Mouse (Mus musculus) CH12.LX (cell line): Measurements from ENCODE around the gene Rfx4.

Experiments
- BHLHE40 ChIP-seq: IDR thresholded peaks from 2 replicates; pipeline ENCODE4 v1.6.1; 2011; ENCODE audit warnings: mild to moderate bottlenecking, low read depth, low read length, improper control_type of control experiment
- CHD1 ChIP-seq: IDR thresholded peaks from 2 replicates; pipeline ENCODE4 v1.6.1; 2012; ENCODE audit warnings: low read depth, low read length, improper control_type of control experiment, inconsistent platforms
- CTCF ChIP-seq, 2 experiments: IDR thresholded peaks in 1 of 2; conservative IDR thresholded peaks in 1 of 2; 2 replicates each; pipeline ENCODE4 v1.5.1; 2011 to 2012; ENCODE audit warnings: low read depth in 2 of 2, low read length in 2 of 2, improper control_type of control experiment in 1 of 2, inconsistent platforms in 1 of 2, mild to moderate bottlenecking in 1 of 2, moderate library complexity in 1 of 2
- IRF4 ChIP-seq: IDR thresholded peaks from 2 replicates; pipeline ENCODE4 v1.6.1; 2014; ENCODE audit warnings: low read depth, mild to moderate bottlenecking, inconsistent platforms, low read length, improper control_type of control experiment
- POLR2A ChIP-seq: IDR thresholded peaks from 2 replicates; pipeline ENCODE4 v1.6.1; 2011; ENCODE audit warnings: low read depth, mild to moderate bottlenecking, improper control_type of control experiment, low read length
- USF1 ChIP-seq: IDR thresholded peaks from 2 replicates; pipeline ENCODE4 v1.6.1; 2014; ENCODE audit warnings: low read depth, mild to moderate bottlenecking, inconsistent platforms, low read length, improper control_type of control experiment
- ZMIZ1 ChIP-seq: IDR thresholded peaks from 2 replicates; pipeline ENCODE4 v1.6.1; 2012; ENCODE audit warnings: low read depth, mild to moderate bottlenecking, inconsistent platforms, low read length, improper control_type of control experiment
- ZNF384 ChIP-seq: IDR thresholded peaks from 2 replicates; pipeline ENCODE4 v1.6.1; 2012; ENCODE audit warnings: low read depth, low read length, improper control_type of control experiment, inconsistent platforms

DNA sequence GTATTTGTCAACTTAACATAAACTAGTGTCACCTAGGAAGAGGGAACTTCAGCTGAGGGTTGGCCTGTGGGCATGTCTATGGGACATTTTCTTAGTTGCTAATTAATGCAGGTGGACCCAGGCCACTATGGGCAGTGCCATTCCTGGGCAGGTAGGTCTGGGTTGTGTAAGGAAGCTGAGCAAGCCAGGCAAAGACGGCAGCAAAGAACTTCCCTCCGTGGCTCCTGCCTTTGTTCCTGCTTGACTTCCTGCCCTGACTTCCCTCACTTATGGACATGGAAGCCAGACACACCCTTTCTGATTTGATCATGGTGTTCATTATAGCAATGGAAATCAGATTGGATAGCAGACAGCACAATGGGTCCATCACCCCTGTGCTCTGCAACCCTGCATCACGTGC lies 49.7 kb downstream of the Rfx4 start:
- no peak for TF ChIP-seq POLR2A
- no peak for TF ChIP-seq USF1
- no peak for TF ChIP-seq CTCF (conservative IDR thresholded peaks at IDR 0.05 in 1 of 2, IDR thresholded peaks at IDR 0.05 in 1 of 2; ENCODE audit: low read depth in 2 of 2, low read length in 2 of 2)
- no peak for TF ChIP-seq IRF4
- no peak for TF ChIP-seq CHD1
- TF ChIP-seq ZMIZ1, result no peak
- no peak for TF ChIP-seq BHLHE40
- TF ChIP-seq ZNF384, result no peak
